Mouse (Mus musculus): ENCODE data around the gene Gtf3c5. TPM values are rescaled to one million over a fixed set of nuclear protein-coding genes. Genes with fewer than 3 reads are reported as not detected.
A peak's percentile ranks its signal among the peaks of the same experiment; 100 is the strongest.

Gtf3c5 gene
- total RNA-seq, 2 experiments from 2014 or later: 18.9 to 19.5 TPM

DNA sequence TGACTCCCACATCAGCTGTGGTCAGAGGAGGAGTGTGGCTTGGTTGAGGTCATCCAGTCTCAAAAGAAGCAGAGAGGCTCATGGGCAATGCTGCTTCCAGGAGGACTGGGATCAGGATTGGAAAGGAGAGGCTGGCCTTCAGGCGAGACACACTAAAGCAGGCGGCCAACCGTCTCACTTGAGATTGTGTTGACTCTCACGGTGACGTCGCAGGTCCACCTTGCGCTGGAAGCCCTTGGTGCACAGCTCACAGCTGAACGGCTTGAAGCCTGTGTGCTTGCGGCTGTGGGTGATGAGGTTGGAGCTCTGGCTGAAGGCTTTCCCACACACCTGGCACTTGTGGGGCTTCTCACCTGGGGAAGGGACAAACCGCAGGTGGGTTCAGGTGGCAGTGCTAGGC, 26.3 kb upstream of the Gtf3c5 start:
- DNase-seq (ENCODE audit: extremely low spot score in 1 of 2, low spot score in 1 of 2): no peak

DNA sequence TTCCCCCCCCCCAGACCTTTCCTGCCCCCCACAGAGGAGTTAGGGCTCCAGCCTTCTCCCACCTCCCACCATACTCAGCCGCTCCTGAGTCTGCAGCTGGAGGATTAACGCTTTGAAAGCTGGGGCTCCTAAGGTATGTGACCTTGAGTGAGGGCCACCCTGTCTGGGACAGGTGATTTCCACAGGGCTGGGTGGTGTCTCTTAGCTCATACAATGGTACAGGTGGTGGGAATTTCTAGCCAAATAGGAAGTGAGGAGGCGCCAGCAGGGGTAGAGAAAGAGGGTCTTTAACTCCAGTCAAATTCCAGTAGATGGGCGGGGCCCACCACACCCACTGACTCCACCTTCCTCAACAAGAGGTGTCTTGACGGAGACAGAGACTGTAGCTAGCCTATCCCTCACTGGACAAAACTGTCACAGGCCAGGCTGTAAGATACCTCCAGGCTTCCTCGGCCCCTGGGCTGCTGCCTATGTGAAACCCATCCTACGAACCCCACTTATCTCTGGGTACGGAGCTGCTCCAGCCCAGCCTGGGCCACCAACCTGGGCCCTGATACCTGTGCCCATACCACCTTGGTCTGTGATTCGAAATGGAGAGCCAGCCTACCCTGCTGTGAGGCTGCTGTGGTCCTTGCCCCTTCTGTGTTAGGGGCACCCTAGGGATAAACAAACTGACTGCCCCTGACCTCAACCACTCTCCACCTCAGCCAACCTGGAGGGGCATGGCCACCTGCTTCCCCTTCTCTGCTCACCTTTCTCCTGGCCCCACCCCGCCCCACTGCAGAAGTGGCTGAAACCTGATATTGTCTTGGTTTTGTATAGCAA, 24.0 kb upstream of the Gtf3c5 start:
- no peak for DNase-seq (ENCODE audit: extremely low spot score in 1 of 2, low spot score in 1 of 2)

DNA sequence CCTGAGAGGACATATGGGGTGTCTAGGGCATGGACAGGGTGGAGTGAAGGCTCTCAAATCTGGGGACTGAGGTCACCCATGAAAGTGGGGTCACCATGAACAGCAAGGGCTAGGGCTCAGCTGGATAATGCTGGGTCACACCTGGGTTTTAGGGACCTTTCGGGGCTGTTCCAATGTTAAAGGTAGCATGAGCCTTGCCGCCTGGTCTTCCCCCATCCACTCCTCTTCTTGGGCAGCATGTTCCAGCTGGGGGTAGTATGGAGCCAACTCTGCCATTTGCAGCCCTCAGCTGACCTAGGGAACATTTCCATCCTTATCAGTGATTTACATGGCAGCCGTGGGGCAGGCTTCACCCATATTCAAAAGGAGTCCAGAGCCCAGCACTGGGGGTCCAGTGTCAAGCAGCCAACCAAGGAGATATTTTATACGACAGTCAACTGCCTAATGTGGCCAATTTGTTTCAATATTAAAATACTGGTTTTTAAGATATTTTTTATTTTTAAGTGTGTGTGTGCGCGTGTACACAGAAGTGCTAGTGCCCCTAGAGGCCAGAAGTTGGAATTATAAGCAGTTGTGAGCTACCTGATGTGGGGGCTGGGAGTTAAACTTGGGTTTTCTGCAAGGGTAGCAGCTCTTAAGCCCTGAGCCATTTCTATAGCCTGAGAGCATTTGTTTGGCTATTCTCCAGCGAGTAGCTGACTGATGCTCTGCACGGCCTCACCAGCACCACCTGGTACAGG, 23.2 kb upstream of the Gtf3c5 start:
- no peak for DNase-seq (ENCODE audit: extremely low spot score in 1 of 2, low spot score in 1 of 2)

DNA sequence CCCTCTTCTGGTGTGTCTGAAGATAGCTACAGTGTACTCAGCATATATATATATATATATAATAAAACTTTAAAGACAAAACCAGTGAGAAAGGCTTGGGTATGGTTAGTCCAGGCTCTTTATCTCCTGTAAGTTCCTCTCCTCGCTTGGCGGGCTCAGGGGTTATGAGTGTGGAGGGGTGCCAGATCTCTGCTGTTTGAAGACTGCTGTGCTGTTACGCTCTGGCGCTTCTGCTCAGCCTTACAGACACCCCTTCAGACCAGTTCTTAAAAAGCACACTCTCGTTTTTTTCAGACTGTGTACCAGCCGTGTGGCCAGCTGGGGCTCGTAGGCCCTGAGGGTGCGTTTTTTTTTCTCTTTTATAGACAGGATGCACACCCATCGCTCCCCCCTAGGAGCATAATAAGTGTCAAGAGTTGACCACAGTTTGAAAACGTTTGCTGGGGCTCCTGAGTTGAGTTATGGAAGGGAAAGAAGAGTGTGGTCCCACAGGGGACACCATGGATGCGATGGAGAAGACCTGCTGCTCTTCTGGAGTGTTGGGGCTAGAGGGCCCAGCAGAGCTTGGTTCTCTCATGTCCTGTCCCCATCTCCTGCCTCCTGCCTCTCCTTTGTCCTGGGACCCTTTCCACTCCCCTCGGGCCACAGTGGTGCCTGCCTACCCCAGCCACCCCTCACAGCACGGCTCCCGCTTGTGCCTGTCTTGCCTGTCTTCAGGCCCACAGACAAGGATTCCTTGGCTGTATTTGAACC, 22.4 kb upstream of the Gtf3c5 start:
- no peak for DNase-seq (ENCODE audit: extremely low spot score in 1 of 2, low spot score in 1 of 2)

DNA sequence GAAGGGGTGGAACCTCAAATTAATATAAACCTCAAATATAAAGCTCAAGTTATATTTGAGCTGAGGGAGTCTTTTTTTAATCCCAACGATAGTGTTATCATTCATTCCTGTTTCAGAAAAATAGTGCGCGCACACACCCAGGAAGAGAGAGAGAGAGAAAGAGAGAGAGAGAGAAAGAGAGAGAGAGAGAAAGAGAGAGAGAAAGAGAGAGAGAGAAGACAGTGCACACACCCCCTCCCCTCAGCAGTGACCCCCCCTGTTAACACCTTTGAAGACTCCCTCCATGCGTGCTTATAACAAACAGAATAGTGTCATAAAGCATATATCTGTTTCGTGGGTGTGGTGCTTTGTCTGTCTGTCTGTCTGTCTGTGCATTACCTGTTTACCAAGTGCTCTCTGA, 20.0 kb upstream of the Gtf3c5 start:
- DNase-seq (ENCODE audit: extremely low spot score in 1 of 2, low spot score in 1 of 2): no peak

DNA sequence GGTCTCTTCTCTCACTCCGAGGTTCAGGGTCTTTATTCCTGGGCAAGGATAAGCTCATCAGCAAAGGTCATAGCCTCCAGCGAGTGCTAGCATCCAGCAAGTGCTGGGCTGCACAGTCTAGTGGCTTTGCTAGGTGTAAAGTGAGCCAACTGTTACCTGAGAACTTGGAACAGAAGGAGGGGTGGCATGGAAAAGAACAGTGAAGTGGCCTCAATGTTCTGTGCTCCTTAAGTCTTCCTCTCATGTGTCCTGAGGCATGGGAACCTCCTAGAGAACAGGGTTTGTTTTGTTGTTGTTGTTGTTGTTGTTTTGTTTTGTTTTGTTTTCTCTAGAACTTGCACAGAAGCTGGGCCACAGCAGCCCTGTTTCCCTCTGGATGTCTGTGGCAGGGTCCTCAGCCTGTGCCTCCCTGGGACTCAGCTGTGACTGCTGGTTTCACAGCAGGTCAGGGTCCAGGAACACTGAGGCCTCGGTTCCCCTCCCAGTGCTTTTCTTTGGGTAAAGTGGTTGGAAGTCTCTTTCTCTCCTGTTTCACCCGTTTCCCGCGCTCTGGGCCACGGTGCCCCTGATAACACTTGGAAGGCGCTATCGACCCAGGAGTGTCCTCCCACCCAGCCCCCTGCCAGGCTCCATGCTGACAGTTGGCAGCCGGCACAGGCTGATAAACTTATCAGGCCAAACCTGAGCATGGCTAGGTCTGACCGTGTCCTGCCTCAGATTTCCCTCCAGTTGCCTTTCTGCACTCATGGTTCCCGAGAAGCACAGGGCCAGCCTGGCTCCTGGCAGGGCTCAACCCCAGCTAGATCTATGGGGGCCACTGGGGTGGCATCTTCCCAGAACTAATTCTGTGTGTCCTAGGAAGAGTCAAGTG, 18.4 kb upstream of the Gtf3c5 start:
- no peak for DNase-seq (ENCODE audit: extremely low spot score in 1 of 2, low spot score in 1 of 2)

DNA sequence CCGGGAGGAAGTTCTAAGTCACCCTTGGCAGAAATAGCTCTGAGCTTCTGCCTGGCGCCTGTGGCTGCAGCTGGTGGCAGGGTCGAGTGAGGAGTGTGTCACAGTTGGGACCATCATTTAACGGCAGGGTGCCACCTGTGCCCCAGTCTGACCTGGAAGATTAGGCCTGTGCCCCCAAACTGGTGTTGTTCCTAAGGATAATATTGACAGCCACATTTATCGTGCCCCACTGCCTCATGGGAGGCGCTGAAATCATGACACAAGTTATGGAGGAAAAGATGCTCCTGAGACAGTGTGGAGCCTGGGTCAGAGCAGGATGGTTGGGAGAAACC, 16.0 kb upstream of the Gtf3c5 start:
- no peak for DNase-seq (ENCODE audit: extremely low spot score in 1 of 2, low spot score in 1 of 2)

DNA sequence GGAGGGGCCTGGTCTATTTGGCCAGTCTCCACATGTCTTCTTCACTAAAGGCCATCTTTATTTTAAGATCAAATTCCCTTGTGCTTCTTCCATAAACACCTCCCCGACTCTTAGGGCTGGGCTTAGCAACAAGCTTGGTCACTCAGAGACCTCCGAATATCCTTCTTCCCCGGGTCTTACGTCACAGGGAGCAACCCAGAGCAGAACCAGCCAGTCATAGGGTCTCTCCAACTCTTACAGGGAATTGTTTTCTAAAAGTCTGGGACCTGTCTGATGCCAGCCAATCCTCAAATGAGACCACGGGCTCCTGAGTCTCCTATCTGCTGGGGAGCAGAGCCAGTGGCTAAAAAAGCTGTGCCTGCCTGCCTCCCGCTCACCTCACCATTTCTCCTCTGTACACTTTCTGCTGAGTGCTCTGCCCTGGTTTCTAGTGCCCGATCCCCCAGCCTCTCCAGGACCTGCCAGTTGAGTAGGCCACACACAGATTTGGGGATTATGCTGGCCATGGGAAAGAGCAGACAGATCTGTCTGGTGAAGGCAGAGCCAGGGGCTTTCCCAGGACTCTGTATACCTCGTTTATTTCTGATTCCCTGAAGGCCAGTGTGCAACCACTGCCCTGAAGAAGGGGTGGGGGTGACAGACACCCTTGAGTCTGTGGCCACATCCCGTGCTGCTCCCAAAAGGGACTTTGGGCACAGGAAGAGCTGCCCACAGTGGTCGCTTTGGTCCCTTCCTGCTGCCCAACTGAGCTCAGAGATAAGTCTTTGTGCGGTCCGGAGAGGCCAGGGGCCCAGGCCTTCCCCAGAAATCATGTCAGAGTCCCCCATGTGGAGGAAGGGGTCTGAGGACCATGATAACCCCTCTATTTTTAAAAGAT, 15.4 kb upstream of the Gtf3c5 start:
- no peak for DNase-seq (ENCODE audit: extremely low spot score in 1 of 2, low spot score in 1 of 2)

DNA sequence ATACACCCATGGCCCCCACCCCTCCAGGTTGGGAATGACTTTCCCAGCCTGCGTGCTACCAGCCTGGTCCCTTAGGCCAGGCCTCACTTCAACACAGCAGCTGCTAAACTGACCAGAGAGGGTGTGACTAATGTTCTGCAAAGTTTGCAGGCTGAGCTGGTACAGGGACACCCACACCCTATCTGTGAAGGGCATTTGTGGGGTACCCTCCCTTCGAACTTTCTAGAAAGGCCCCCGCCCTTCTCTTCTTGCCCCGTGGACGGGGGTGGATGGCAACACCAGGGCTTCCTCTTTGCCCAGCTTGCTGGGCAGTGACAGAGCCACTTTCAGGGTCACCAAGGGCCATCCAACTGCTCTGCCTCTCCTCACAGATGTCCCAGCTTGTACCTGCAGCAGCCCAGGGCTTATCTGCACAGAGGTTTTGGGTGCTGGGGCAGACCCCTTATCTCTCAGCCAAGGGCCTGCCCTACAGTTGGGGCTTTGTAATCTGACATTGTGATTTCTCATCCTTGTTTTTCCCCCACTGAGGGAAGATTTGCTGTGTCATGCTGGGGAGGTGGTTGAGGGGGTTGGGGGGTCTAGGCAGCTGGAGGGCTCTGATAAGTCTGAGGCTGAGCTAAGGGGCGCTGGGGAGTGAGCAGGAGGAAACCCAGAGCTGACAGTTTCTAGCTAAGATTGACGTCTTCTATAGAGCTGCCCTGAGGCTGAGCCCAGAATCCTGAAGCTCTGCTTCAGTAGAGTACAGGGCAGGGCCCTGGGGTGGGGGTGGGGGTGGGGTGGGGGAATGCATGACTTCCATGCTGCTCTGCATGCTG, 14.4 kb upstream of the Gtf3c5 start:
- DNase-seq (ENCODE audit: extremely low spot score in 1 of 2, low spot score in 1 of 2): no peak

DNA sequence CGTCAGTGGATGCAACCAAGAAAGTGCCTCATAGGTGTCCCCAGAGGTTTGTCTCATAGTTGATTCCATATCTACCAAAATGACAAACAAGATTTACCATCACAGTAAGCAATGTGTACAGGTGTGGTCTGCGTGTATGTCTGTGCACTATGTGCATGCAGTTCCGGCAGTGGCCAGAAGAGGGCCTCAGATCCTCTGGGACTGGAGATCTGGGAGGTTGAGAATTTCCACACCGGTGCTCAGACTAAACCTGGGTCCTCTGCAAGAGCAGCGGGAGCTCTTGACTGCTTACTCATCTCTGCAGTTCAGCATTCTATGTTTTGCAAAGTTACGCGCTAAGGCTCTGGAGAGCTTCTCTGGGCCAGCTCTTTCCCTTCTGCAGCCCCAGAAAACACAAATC, 13.4 kb upstream of the Gtf3c5 start:
- no peak for DNase-seq (ENCODE audit: extremely low spot score in 1 of 2, low spot score in 1 of 2)

DNA sequence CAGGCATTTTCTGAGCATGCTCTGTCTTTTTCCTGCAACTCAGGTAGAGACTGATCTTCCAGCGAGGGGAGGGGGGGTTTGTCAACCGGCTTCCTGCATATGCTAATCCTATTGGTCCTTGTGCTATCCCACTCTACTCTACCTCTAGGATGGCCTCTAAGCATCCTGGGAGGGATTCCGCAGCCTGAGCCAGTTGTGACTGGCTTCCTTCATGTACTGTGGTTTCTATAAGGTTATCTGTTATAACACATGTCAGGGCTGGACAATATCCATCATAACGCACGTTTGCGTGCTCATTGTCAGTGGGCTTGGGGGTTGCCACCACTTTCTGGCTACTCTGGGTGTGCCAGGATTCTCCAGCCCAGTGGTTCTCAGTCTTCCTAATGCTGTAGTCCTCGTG, 12.5 kb upstream of the Gtf3c5 start:
- no peak for DNase-seq (ENCODE audit: extremely low spot score in 1 of 2, low spot score in 1 of 2)

DNA sequence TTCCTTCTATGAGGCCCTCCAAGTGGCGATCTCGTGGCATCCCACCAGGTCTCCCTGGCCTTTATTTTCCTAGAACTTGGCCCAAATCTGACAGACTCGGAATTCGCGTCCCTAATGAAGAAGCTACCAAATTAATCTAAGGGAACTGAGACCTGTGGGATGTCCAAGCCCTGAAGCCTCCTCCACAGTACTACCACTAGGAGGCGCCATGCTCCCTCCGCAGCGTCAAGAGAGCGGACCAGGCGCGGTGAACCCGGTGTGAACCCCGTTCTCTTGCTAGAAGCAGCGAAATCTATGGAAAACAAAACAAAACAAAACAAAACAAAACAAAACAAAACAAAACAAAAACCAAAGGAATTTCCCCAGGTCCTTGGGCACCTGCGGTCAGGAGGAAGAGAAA, 9.3 kb upstream of the Gtf3c5 start:
- DNase-seq (ENCODE audit: extremely low spot score in 1 of 2, low spot score in 1 of 2): peak in 1 of 2 experiments; percentile 57

DNA sequence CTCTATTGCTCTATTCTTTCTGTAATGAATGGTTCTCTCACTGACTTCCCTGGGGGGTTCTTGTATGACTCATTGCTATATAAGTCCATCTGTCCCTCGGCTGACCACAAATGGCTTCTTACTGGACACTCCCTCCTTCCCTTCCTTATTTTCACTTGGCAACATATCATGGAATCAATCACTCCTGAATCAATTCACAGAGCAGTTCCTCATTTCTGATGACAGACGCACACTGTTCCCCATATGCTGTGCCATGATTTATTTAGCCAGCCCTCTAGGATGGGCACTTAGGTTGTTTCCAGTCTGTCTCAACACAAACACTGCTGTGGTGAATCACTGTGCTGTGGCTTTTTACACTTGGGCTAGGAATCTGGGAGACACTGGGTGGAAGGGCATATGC, 7.9 kb upstream of the Gtf3c5 start:
- DNase-seq (ENCODE audit: extremely low spot score in 1 of 2, low spot score in 1 of 2): no peak

DNA sequence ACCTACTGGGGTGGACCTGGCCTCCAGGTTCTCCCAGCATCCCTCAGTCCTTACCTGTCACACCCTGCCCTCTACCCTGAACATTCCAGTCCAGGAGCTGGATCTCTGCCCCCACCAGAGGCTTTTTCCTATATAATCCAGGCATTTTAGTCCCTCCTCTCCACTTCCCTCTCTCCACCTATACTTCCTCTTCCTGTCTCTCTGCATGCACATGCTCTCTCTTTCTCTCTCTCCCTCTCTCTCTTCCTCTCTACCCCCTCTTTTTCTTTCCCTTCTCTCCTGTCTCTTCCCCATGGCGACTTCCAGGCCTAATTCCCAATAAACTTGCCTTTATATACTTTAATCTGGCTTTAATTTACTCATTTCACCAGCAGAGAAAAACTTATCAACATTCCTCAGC, 5.0 kb upstream of the Gtf3c5 start:
- no peak for DNase-seq (ENCODE audit: extremely low spot score in 1 of 2, low spot score in 1 of 2)

DNA sequence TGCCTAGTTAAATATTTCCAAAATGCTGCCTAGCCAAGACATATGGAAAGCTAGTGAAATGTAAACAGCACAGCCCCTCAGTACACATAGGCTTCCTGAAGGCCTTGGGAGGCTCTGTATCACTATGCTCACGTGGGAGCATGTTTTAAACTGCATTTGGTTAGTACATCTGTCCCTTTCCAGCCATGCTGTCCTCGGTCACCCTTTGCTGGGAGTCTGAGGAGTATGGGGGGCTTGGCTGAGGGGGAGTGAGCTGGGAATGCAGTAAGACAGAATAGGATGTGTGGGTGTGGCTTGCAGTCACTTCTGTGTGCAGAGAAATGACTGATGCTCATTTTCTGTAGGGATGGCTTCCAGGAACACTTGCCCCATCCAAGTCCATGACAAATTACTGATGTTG, 2.2 kb upstream of the Gtf3c5 start:
- no peak for DNase-seq (ENCODE audit: extremely low spot score in 1 of 2, low spot score in 1 of 2)

DNA sequence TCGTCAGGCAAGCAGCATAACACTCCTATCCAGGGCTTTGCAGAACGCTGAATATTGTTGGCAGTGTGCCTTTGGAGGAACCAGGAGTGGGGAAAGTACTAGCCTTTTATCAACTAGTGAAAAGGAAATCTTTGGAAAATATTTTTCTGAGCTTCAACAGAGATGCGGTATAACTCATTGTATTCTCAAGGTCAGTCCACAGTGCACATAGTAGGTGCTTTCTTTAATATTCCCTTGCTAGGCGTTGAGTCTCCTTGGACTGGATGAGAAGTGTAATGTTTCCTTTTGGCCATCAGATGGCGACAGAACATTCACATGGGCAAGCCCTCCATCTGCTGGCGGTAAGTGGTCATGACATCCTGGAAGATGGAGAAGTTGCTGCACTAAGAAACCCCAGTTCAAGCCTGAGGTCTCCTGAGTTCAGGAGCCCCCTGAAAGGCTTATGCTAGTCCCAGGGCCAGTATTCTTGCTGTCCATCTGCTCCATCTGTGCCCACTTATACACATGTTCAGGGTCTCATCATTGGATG, 1.6 kb upstream of the Gtf3c5 start:
- DNase-seq (ENCODE audit: extremely low spot score in 1 of 2, low spot score in 1 of 2): peak in 1 of 2 experiments; percentile 73

DNA sequence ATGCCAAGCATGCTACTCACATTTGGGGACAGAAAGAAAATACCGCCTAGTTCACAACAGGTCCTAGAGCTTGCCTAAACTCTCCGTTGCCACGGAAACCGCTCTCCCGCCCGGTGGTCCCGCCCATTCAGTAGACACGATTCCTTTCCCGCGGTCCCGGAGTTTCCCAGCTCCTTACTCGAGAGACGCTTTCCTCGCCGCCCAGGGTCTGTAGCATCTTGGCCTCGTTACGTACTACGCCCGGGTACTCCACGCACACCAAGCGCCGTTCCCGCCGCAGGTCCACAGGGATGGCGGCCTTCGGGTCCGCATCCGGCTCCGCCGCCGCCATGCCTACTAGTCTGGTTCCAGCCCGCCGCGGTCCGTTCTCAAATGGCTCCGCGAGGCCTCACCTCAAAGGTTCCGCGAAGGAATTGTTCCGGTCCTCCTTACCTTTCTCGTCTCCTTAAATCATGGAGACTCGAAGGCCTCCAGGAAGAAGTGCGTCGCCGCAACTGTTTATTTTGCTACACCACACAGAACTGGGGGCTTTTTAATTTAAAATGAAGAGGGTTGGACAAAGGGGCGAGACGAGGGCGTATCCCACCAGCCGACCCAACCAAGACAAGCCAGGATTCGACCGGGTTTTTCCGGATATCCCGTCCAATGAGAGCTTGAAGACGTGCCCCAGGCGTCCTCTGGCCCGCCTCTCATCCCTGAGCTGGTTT, 751 bp downstream of the Gtf3c5 start:
- peak; percentile 90 to 92 for DNase-seq (ENCODE audit: extremely low spot score in 1 of 2, low spot score in 1 of 2)

DNA sequence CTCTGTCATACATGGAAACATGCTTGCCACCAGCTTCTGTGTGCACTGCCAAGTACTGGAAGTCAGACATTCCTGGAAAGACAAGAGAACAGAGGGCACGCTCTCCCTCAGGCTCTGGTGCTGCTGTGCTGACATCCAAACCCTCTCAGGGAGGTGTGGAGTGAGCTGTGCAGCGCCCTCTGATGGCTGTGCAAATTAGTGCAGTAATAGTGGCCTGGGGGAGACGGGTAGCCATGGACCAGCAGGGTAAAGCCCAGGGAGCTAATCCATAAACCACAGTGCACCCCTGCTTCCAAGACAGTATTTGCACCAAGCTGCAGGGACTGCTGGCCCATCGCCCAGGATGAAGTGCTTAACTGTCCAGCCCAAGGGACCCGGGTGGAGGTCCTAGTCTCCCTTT, 5.5 kb downstream of the Gtf3c5 start:
- peak in 1 of 2 experiments; percentile 54 for DNase-seq (ENCODE audit: extremely low spot score in 1 of 2, low spot score in 1 of 2)

All from layer of hippocampus, postnatal 25 days (tissue).